Mouse (Mus musculus): Measurements from ENCODE around the gene Clca4a.

GRCm38 (mm10) chr3:144932335-144932734 is 42.5 kb downstream of the Clca4a start, which contains the start of gene Clca4b:
- TF ChIP-seq CTCF (IDR thresholded peaks at IDR 0.05; ENCODE audit: low read depth) (no peak), EP300 (IDR thresholded peaks at IDR 0.05; ENCODE audit: low read depth) (no peak)

Data from liver, postnatal 0 days (tissue).